Mouse (Mus musculus) frontal cortex, postnatal 10 days (tissue): ENCODE results near the gene Mef2a.

Experiments
- DNase-seq, 2 experiments: peaks; one replicate each; pipeline ENCODE4 v3.0.0; 2022; ENCODE audit warnings: low spot score in 2 of 2, mixed read lengths in 1 of 2

Mef2a gene

DNA sequence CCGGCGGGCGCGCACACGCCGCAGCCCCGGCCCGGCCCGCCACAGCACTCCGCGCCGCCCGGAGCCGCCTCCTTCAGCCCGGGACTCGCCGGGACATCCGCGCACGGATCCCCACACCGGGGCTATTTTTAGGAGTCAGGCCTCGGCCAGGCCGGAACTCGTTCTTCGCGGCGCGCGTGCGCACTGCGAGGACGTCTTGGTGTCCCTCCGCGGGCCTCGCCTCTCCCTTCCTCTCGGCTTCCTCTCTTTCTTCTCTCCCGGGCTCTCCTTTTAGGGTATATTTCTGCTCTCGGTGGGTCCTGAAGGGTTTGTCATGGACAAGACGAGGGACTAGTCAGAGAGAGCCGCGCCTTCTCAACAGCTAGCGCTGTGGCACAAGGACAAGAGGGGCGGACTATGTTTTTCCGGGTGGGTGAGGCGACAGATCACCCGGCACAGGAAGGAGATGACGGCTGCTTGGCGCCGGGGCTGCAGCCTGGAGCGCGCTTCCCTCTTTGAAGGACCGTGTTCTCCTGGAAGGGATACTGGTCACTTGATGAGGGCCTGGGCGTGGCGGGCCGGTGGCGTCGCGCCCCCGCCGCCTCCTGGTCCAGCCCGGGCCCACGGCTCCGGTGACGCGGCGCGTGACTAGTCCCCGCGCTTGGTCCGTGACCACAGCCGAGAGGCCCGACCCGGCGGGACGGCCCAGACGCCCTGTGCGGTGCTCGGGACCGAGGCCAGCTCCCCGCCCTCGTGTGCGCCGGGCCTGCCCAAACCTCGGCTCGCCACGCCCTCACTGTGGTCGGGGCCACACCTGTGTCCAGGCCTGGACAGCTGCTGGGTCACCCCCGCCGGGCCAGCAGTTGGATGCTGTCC lies at the start of gene Mef2a:
TSS of gene Mef2a (minus strand) at position 130 of the 855 bp plus-strand sequence.
- peak; percentile 90 to 96 for DNase-seq

DNA sequence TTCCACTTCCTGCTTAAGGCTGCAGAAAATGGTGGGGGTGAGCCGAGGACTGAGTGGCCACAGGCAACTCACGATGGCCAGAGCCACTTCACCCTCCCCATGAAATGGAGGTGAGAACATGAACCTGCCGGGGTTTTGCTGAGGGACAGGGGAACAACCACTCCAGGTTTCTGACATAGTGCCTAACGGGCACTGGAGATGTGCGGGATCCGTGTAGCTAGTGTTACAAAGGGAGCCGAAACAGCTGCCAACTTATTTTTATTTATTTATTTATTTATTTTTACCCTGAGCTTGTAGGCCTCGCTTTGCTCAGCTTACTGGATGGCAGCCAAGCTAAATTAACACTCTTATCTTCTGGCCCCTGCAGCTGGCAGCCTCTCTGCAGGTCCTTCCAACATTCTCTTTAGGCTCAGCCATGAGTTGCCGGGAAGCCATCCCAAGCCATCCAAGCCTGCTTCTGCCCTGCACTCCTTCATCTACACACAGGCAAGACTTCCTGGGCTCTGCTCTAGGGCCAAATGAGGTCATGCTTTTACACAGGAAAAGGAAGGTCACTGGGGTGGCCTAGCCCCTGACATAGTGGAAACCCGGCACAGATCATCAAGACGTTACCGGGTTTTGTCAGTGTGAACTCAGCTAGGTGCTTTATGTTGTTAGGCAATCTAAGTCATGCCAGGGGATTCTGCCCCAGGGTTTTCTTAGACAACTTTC lies 49.0 kb upstream of the Mef2a start:
- DNase-seq: no peak

DNA sequence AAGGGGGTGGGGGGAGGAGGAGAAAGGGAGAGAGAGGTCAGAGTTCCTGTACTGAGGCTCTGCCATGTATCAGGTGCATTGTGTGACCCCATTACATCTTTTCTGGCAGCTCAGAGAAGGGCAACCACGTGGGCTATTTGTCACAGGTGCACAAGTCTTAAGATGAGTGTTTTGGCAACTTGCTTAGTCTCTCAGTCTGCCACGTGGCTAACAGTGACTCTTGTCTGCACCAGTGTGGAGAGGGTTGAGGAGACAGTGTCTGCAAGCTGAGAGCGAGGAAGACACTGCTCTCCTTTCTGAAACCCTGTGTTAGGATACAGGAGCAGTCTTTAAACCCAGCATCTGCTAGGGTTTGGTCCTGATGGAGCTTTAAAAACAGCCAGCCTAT lies 48.4 kb upstream of the Mef2a start:
- no peak for DNase-seq

DNA sequence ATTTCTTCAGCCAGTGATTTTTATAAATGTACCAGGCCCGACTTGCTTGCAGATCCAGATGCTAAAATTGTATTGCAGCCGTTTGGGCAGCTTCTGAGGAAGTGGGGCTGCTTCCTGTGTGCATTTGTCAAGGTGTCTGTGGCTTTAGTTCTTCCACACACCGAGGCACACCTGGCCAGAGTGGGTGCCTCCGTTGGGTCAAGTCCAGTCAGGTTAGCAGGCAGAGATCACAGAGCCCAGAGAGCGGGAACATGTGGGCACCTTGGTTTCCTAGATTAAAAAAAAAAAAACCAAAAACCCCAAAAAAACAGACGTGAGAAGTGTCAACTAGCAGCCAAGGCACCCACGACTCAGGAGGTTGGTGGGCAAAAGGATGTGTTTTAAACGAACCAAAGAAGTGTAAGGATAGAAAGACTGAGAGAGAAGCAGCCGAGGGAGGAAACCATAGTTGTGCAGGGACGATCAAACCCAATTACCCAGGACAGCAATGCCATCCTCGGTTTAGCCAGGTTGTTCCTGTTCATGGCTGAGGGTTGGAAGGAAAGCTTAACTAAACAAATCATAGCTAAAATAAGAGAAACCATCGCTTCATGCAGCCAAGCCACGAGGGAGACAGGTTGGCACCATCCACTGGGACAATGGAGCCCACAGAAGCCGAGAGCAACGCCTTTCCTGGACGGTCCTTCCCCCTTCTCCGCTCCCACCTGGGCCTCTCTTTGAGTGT lies 47.1 kb upstream of the Mef2a start:
- DNase-seq: no peak

DNA sequence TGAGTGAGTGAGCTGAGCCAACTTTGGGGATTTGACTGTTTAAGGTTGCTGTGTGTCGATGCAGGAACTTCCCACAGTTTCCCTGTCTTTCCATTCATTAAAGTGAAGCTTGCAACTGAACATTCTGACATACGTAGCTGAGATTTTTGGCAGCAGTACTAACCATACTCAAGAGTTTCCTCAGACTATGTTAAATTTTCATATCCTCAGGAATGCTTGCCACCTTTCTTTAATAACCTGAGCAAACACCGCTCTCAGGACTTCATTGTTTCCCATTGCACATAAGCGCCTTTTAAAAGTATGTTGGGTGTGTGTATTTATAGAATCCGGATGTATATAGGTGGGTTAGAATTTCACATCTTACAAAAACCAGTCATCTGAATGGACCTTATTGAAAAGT lies 45.5 kb upstream of the Mef2a start:
- DNase-seq: no peak

DNA sequence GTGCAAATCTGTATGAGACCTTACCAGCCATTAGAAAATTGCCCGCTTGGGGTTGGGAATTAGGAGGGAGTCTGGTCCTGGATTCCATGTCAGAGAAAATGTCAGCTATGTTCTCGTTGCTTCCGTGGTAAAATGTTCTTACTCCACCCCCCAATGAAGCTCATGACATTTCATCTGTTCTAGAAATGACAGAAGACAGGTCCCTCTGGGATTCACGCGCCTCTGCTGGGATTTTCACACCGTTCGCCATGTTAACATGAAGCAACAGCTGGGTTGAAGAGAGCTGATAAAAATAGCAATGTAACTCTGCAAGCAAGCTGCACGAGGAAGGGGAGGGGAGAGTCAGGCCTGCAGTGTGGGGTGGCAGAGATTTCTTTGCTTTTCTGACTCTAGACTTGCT lies 42.1 kb upstream of the Mef2a start:
- peak in 1 of 2 experiments; percentile 62 for DNase-seq

DNA sequence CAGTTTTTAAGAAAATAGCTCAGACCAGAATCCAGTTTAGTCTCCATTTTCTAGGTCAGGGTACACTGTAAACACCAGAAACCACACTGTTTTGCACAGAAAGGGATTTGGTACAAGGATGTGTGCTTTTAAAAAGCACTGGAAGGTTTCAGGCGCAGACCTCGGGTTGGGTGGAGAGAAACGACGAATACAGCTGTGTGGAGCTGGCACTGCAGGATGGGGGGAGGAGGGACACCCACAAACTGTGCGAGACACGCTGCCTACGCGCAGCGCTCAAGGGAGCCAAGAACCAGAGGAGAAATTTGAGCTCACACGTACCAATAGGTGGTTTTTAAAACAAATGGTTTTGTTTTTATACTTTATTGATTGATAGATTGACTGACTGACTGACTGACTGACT lies 40.0 kb upstream of the Mef2a start:
- no peak for DNase-seq

DNA sequence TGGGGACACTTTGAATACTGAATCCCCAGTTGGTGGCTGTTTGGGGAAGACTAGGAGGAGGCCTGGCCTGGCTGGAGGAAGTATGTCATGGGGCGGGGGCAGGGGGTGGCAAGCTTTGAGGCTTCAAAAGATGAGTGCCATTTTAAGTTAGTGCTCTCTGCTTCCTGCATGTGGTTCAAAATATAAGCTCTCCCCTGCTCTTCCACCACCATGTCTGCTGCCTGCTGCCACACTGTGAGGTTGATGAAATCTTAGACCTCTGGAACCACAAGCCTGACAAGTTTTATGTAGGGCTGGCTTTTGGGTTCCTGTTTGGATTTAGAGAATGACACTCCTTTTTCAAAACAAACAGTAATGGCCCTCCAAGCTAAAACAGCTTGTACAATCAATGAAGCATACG lies 34.4 kb upstream of the Mef2a start:
- no peak for DNase-seq

DNA sequence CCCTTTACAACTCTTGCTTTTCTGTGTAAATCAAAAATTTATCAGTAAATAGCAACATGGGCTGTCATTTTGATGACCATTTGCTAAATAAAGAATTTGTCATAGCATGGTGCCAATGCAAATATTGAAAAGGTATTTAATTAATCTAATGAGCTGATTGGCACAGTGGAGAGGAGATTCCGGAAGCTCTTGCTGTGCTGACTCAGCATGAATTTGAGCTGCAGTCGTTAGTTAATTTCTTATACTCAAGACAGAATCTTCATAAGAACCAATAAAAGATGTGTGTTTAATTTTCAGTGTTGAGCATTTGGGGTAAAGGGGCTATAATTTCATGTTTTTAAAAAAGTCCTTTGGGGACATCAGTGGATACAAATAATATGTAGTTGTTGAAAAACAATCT lies 31.5 kb upstream of the Mef2a start:
- DNase-seq: no peak

DNA sequence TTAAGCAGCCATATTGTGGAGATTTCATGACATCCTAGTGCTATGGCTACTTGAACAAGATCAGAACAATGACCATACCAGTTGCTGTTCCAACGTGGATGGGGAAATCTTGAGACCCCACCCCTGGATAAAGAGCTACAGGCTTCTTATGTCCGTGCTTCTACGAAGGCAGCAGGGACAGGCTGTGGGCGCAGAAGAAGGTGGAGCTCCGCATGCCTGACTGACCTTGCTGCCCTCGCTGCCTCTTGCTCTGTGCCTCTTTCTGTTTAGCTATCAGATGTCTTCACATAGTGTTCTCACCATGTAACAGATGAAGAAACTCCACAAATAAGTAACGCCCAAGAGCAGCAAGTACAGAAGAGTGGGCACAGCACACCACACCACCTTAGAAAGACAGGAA lies 29.7 kb upstream of the Mef2a start:
- DNase-seq: no peak

DNA sequence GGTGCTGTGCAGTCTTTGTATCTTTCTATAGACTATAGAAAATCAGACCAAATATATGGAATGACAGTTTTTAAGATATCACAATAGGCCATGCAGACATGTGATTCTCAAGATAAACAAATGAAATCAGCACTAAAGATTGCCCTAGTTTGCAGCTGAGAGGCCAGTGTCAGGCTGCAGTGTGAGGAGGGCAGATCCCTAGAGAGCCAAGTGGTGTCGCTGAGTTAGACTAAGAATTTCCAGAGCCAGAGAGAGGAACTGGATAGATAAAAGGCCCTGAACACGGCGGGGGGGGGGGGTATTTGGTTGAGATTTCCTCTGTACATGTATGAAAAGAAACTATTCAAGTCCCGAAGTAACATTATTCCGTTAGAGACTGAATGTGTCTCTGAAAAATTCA lies 28.7 kb upstream of the Mef2a start:
- no peak for DNase-seq

DNA sequence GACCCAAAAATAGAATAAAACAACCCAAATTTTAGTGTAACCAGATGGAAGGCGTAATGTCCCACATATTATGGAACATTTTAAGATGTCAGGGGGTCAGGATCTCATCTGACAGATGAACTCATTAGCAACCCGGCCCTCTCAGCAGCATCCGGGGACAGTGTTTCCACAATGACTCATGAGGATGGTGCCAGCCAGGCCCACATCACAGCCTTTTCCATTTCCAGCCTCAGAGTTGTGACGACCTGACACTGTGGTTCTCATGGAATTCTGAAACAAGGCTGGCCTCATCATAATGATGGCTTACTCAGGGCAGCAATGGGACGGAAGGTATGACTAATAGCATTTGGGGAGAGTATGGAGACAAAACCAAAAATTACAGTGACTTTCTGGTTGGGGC lies 18.1 kb upstream of the Mef2a start:
- no peak for DNase-seq

DNA sequence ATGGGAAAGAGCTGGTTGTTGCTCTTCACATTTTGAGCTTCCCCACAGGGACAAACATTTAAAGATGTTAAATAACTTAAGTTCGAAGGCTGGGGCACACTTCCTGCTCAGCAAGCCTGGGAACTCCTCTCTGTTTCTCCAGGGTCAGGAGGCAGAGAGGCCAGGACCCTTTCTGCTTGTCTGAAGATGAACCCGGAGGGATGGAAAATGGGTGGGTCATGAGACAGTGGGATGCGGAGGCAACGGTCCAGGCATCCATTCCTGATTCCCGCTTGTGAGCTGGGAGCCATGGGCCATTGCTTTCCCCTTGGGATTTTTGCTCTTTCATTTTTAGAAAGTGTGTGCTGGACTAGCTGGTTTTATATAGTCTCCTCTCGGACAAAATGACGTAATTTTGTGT lies 17.4 kb upstream of the Mef2a start:
- no peak for DNase-seq

DNA sequence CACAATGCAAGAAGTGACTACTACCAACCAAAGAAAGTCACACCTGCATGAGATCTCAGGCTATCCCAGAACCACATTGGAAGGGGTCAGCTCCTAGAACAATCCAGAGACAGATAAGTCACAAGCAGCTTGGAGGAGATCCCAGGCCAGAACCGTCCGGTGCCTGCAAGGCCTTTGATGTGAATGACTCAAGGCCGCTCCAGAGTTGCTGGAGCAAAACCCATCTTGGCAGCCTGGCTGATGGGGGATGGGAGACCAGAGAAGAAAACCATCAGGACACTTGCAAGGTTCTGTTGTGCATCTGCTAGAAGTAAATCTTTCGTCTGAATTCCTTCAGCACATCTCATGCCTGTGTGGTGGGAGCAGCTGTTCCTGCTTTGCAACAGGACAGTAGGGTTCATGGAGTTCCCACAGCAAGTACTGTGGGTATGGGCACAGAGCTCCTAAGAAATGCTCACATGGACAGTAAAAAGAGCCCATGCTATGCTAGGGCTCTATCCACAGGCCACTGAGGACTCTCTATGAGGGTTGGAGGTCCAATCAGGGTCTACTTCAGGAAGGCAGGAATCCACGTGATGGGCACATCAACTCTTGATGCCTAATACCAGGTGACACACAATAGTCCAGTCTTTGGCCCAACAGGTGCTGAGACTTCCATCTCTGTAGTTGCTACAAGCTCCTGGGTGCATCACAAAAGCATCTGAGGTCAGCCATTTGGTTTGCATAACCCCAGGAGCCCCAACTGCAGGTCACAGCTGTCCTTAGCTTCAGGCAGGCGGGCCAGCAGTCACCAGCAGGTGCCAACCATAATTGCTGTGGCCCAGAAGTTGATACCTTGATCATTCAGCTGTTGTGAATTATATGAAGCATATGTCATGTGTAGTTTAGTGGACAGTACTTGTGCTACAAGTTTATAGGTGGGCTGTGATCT lies 12.5 kb upstream of the Mef2a start:
- DNase-seq: no peak

DNA sequence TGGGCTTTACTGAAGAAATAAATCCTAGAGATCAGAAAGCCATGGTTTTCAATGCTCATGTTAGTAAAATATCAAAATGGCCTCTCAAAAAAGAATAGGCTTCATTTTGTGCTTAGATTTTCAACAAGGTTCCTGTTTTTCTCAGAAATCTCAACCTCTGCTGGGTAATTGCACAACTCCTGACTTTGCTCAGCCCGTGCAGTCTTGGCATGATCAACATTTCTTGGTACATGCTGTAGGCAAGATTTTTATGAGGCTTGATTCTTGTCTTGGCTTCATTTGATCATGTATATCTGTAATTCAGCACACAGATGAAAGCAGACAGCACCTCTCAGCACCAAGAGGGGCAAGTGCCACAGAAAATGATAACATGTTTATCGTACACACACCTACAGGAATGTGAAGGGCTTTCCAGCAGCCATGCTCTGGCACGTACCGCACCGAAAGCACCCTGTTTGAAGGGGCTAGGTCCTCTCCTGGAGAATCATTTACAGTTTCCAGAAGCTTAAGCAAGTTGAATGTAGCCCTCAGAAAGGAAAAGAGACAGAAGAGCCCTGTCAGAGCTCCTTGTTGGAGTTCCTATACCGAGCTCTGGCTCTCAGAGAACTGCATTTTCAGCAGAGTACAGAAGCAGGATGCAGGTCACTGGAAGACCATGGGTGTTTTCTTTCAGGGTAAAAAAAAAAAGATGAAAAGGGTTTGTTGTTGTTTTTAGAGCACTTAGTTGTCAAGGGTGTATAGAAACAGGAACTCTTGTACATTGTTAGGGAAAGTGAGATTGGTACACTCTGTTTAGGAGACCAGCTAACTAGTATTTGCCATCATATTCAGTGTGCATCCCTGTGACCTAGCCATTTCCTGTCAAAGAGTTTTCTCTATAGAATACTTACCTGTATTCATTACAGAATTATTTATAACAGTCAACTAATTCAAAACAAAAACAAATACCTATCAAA lies 7.8 kb upstream of the Mef2a start:
- DNase-seq: no peak

DNA sequence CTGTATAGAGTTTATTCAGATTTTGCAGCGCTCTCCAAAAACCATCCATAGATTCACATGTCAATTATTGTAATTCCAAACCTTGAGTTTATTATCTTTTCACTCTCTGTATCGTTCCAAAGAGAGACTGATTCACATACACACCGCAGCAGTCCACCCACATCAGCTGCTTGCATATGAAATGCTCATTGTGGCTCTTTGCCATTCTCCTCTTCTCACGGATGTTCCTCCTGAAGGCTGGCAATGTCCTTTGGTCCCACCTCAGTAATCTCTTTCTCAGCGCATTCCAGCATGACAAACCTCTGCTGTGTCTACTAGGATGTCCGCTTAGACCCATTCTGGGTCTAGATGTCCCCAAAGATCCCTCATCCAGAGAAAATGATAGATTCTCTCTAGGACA lies 4.1 kb upstream of the Mef2a start:
- no peak for DNase-seq

DNA sequence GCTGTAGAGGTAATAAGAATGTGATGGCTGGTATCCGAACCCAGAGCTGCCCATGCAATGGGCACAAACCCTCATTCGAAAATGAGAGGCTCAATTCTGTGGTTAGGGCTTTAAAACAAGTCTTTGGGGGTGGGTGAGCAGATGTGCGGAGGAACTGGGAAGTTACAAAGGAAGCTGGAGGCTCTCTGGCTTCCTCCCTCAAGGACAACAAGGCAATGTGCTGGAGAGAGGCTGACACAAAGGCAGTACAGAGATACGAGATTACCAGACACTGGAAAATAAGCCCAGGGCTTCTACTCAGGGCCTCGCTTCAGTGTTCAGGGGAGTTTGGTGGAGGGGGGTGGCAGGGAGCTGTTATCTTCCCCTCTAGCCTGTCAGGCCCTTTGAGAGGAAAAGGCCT lies 1.3 kb upstream of the Mef2a start:
- peak; percentile 14 to 31 for DNase-seq

DNA sequence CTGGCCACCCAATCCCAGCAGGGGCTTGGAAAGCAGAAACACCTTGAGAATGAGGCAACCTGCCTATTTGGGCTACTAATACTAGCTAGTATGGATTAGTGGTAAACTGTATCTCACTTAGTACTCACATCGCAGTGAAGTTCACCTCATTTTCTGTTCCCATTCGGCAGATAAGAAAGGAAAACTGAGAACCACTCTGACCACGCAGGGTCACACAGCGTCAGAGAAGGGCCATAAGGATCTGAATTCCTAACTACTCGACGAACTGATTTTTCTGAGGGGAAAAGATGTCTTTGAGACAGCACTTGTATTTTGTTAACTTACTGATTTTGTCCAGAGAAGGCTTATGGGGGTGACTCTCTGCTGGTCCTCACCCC lies 914 bp upstream of the Mef2a start:
- no peak for DNase-seq

DNA sequence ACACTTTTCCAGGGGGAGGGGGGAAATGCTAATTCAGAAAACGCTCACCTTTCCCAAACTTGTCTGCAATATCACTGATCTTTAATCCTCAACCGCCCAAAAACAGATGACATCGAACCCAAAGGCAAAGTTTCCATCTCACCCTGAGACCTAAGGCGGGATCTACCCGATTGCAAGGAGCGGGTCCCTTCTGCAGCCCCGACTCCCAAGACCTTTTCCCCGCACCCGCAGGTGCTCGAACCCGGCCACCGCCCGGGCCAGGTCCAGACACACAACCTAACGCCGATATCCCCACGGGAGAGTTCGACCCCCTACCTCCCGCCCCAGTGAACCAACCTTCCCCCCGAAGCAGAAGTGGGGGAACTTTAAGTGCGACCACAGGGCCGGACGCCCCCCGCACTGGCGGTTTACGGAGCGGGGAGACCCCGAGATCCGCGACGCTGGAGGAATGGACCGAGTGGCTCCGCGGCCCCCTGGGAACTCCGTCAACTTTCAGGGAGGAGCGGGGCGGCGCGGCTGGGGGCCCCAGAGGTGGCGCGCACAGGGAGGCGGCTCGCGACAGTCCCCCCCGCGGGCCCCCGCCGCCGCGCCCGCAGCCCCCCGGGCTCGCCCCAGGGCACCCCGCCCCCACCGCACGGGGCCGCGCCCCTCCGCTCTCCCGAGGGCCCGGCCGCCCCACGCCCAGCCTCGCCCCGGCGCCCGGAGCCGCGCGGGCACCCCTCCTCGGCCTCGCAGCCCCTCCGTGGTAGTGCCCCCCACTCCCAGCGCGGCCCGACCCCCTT lies 576 bp downstream of the Mef2a start:
- peak in 1 of 2 experiments; percentile 45 for DNase-seq
